Mouse (Mus musculus) right cerebral cortex, postnatal 25 days (tissue): ENCODE data around the gene Rgs12.

ENCODE experiments used
- DNase-seq: peaks from one replicate; pipeline ENCODE4 v3.0.0; 2022

Gene Rgs12

DNA sequence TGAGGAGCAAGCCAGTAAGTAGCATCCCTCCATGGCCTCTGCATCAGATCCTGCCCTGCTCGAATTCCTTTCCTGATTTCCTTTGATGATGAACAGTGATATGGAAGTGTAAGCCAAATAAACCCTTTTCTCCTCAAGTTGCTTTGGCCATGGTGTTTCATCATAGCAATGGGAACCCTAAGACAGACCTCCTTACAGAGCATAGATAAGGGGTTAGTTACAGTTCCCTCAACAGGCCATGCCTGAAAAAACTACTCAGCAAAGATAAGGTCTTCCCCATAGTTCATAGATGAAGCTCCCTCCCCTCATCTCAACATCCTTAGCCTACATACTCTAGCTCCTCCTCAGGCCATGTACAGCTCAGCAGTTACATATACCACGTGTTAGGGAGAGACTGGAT is 35.7 kb downstream of the Rgs12 start:
- no peak for DNase-seq

DNA sequence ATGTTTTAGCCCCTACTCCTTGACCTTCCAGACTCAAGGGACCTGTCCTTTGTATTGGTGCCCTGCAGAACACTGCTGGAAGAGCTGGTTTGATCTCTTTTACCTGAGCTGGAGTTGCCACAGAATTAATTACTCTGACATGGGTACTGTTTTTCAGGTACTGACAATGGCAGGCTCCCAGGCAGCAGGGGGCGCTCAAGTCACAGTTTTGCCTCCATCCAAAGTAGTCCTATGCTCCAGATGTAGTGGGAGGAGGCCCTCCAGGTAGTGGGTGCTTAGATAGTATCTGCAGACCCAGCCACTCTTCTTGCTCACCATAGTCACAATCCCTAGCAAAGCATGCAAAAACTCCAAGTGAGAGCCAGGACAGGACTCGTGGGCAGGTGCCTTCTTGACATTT is 36.6 kb downstream of the Rgs12 start:
- DNase-seq = peak; percentile 77

- DNase-seq = no peak
These were observed 38.2 kb downstream of the Rgs12 start for GRCm38 (mm10) chr5:34987396-34987795.

DNA sequence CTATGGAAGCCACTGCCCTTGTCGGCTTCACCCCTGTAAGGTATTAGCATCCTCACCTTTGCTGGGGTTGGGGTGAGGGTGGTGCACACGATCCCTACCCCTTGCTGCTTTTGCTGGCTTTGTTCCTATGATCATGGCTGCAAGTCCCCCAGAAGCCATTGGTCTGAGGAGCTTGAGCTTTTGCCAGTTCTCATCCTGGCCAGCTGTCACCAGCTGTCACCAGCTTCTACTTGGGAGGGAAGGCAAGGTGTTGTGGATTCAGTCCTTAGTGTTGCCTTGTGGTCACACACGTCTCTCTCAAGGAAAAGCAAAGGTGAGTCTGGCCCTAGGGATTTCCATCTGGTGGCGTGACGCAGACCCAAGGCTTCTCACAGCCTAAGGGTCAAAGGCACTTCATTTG is 39.4 kb downstream of the Rgs12 start:
- DNase-seq = no peak

GRCm38 (mm10) chr5:34989321-34989772 is 40.1 kb downstream of the Rgs12 start:
- DNase-seq = peak; percentile 59

GRCm38 (mm10) chr5:34998754-34999153 is 49.5 kb downstream of the Rgs12 start:
- DNase-seq = no peak

DNA sequence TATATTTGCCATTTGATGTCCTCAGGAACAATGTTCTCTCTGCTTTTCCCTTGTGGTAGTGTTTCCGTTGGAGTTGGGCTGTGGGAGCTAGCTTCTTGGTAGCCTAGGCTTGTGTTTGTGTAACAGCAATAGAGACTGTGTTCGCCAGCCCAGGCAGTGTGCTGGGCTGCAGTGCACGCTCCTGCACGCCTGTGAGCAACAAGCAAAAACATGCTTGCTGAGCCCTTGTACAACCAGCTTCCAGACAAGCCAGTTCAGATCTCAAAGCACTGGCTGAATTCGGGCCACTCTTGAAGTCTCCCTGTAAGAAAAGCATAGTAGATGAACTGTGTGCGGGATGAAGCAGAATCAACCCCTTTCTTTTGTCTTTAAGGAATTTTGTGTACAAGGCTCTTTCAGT is 50.0 kb downstream of the Rgs12 start:
- no peak for DNase-seq

- DNase-seq = no peak
These were observed 51.1 kb downstream of the Rgs12 start for GRCm38 (mm10) chr5:35000323-35000722.

GRCm38 (mm10) chr5:35001144-35001543 is 51.9 kb downstream of the Rgs12 start:
- no peak for DNase-seq

DNA sequence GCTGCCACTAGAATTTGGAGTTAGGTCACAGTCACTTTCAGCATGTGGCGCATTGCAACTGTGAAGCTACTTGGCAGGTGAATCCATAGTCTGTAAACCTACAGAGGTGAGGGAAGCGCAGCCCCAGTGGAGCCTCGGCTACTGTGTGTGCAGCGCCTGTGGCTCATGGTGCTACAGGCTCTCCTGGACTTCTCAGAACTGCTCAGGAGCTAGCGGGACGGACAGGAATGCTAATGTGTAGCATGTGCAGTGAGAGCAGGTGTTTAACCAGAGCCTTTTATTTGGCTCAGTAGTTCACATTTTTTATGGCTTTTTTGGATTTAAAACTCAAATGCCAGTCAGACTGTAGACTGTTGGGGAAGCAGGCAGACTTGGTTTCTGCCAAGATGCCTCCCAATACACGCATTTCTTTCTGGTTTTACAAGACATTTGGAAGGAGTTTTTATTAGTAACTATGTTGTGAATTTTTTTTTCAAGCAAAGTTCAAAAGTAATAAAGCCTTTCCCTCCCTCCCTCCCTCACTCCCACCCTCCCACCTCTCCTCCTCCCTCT is 54.4 kb downstream of the Rgs12 start:
- DNase-seq = no peak

- DNase-seq = no peak
These were observed 55.5 kb downstream of the Rgs12 start for GRCm38 (mm10) chr5:35004769-35005168.

DNA sequence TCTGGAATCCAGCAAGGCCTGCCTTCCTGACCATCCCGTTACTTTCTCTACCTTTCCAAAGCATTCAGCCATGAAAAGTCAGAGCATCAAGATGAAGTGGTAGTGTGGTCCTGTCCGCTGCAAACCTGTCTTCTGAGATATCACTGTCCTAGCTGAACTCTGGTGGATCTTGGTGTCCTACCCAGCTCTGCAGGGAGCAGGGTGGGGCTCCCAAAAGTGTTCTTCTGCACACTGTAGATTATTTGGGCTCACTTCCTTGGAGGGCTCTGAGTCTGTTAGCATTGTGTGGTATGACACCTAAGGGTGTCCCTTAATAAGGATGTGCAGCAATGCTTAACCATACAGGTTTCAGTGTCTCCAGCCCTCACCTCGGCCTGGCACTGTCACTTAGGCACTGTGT is 56.4 kb downstream of the Rgs12 start:
- no peak for DNase-seq

DNA sequence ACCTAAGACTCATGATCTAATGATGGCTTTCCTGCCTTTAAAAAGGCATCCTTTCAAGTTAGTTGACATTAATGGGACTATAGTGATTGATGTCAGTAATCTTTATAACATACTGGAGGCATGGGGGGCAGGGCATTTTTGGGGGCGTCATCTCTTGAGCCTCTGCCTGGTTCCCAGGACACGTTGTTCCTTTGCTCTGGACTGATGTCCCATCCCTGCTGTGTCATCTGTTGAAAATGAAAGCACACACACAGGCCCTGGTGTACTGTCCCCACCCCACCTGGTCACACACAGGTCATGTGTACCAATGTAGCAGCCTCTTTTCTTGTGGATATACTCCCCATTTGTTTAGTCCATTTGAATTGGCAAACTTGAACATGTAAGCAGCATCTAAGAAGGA is 57.4 kb downstream of the Rgs12 start:
- no peak for DNase-seq

DNA sequence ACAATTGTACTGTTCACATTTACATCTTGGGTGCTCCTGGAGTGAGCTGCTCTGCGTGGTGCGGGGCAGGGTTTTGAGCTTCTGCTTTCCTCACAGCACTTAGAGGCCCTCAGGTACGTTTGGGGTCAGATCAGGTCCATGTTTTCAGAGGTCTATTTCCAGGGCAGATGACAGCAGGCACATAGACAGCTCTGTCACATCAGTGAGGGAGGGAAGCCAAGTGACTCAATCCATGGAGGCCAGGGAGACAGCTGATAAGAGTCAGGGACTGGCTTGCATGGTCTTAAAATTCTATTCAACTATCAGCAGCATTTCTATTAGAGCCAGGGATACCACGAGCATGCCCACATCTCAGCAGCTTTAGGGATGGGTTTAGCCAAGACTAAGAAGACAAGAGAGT is 59.9 kb downstream of the Rgs12 start:
- DNase-seq = no peak

- no peak for DNase-seq
These were observed 61.4 kb downstream of the Rgs12 start for GRCm38 (mm10) chr5:35010656-35011055.

DNA sequence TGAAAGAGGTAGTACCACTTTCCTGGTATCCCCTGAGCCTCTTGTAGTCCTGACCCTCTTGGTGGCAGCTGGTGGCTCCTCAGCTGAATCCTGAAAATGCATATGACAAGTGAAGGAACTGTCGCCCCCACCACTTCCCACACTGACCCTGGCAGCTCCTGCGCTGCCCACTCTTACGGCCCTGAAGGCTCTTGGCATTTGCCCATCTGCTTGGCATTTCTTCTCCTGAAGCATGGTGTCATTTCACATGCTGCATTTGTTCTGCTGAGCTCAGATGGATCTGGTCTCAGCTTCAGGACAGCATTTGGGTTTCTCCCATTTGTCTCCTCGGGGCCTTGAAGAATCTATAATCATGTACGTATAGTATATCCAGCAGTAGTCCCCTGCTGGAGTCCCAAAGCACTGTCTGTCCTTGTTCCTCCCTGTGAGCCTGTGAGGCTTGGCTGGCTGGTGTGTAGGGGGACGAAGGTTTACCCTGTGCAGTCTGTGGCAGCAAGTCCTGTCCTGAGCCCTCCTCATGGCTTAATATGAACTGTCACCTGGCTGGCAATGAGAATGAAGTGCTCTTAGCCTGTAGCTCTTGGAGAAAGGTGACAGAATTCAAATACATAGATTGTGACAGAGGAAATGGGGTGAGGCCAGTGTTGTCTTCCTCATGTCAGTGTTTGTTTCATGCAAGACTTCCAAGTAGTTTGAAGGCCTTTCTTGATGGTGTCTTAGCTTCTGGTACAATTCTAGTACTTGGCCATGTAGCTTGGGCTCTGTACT is 62.1 kb downstream of the Rgs12 start:
- no peak for DNase-seq

GRCm38 (mm10) chr5:35014036-35014435 is 64.8 kb downstream of the Rgs12 start:
- DNase-seq = no peak

DNA sequence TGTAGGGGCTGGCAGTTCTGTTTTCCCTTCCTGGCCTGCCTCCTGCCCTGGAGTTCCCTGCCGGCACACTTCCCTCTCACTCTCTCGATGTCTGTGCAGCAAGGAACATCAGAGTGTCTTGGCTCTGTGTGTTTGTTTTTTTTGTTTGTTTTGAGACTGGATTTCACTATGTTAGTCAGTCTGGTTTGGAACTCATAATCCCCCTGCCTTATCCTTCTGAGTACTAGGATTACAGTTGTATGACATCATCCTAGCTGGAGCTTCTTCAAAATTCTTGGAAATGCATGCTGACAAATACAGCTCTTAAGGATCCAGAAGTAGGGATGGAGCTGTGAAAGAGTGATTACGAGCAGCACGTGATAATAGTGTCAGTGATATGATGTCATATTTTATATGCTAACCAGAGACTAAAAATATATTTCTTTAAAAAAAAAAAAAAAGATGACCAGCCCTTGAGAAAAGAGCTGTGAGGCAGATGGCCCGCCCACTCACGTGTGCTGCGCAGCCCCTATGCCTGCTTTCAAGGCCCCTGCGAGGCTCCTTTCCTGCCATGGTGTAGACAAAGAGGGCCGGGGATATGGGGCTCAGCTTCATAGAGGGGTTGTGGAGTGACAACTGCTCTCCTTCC is 70.5 kb downstream of the Rgs12 start:
- peak; percentile 40 for DNase-seq

DNA sequence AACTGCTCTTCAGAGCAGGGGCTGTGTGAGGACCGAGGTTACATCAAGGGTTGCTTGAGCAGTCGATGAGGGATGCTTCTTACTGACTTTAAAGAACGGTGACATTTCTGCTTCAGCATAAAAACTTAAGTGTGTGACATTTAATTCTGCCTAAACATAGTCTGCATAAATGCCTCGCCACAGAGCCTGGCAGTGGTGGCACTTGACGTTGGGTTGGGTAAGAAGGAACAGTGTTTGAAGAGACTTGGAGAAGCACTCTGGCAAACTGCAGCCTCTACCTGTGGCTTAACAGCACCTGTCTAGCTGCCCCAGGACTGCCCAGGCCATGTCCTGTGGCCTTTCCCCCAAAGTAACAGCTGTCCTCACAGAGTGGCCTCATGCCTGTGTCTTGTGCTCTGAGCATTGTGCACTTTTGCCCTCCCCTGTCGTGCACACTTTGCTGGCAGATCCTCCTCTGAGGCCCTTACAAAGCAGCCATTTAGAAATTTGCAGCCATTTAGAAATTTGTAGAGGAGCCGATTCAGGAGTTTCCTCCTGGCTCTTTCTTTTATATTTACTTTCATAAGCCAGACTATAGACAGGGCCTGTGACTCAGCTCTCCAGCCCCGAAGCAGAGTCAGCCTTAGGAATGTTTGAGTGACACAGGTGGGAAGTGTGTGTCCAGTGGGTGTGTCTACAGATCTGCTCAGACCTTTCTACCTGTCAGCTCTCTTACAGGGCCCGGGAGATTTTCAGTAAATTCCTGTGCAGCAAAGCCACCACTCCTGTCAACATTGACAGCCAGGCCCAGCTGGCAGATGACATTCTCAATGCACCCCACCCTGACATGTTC is 71.4 kb downstream of the Rgs12 start:
- no peak for DNase-seq

DNA sequence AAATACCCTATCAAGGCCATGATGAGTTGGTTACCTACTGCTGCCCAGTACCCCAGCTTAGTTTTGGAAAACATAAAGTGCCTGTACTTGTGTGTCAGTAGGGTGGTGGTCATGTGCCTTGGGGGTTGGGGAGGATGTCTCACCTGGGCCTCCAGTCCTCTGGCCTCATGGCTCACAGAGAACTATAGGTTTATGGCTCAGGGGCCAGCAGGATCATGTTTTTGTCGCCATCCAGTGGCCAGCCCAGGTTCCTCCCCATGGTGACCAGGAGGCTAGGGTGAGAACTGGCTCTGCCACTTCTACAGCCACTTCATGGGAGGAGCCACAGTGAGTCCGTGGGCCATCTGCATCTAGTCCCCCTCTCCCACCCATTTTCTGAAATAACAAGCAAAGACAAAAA is 75.7 kb downstream of the Rgs12 start:
- no peak for DNase-seq

DNA sequence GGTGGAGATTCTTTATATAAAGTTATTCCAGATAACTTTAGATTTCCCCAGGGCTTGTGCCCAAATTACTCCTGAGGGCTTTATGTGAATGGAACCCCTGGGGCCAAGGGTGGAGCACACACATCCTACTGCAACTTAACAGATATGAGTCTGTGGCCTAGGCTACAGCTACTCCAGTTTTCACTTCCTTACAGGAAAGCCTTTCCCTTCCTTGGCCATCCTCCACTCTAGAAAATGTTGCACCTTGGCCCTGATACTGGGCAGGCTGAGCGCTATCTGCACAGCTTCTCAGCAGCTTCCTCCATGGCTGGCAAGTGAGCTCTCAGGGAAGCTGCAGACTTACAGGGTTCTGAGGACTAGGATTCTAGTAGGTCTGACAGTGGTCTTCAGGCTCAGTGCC is 80.1 kb downstream of the Rgs12 start:
- no peak for DNase-seq

- no peak for DNase-seq
These were observed 80.5 kb downstream of the Rgs12 start for GRCm38 (mm10) chr5:35029755-35030154.

GRCm38 (mm10) chr5:35033068-35033467 is 83.8 kb downstream of the Rgs12 start:
- DNase-seq = no peak

- DNase-seq = no peak
These were observed 84.4 kb downstream of the Rgs12 start for GRCm38 (mm10) chr5:35033619-35034018.
